Mouse (Mus musculus) cerebellum, postnatal 4 days (tissue): ENCODE measurements around the gene Notch4.

Source experiments
- DNase-seq, 2 experiments: peaks; one replicate each; pipeline ENCODE4 v3.0.0; 2022; ENCODE audit warnings: low spot score in 2 of 2, mixed read lengths in 1 of 2

Notch4 gene

GRCm38 (mm10) chr17:34626773-34627092 is 62.7 kb downstream of the Notch4 start:
- peak in 1 of 2 experiments; percentile 55 for DNase-seq

- DNase-seq: peak; percentile 64 to 80
Measured at GRCm38 (mm10) chr17:34627093-34627942, 63.2 kb downstream of the Notch4 start.

- peak in 1 of 2 experiments; percentile 38 for DNase-seq
Measured at GRCm38 (mm10) chr17:34627943-34628643, 64.0 kb downstream of the Notch4 start, which contains the start of gene Ppt2. TSS of gene Ppt2 (minus strand) at chr17:34628510.

- DNase-seq: no peak
Measured at GRCm38 (mm10) chr17:34628644-34628967, 64.5 kb downstream of the Notch4 start.

- DNase-seq: no peak
Measured at GRCm38 (mm10) chr17:34629221-34629751, 65.2 kb downstream of the Notch4 start, which contains the start of gene Prrt1. TSS of gene Prrt1 (plus strand) at chr17:34629533.

- DNase-seq: no peak
Measured at GRCm38 (mm10) chr17:34629796-34630603, 65.9 kb downstream of the Notch4 start.

- no peak for DNase-seq
Measured at GRCm38 (mm10) chr17:34630761-34631301, 66.8 kb downstream of the Notch4 start.

- no peak for DNase-seq
Measured at GRCm38 (mm10) chr17:34631647-34632046, 67.6 kb downstream of the Notch4 start.

- no peak for DNase-seq
Measured at GRCm38 (mm10) chr17:34632261-34632691, 68.2 kb downstream of the Notch4 start.

- DNase-seq: no peak
Measured at GRCm38 (mm10) chr17:34635671-34636070, 71.6 kb downstream of the Notch4 start.

GRCm38 (mm10) chr17:34637459-34637858 is 73.4 kb downstream of the Notch4 start:
- DNase-seq: no peak
